Mouse (Mus musculus): ENCODE data around the gene Clic1. TPM values are rescaled to one million over a fixed set of nuclear protein-coding genes. Genes with fewer than 3 reads are reported as not detected.

Gene Clic1
- polyA plus RNA-seq, 1 experiment from 2014 or later = 86.4 TPM

GRCm38 (mm10) chr17:35097164-35097655, 47.4 kb downstream of the Clic1 start:
- Histone ChIP-seq H3K4me3 (ENCODE audit: low read depth, low read length) (no peak overlapping the region), H3K27ac (ENCODE audit: low read depth, low read length) (no peak overlapping the region), H3K9me3 (replicated peaks; ENCODE audit: control insufficient read depth, low read length) (no peaks in the 10 kb centered on the region), H3K9ac (ENCODE audit: low read depth, low read length) (no peak overlapping the region), H3K36me3 (ENCODE audit: control insufficient read depth, insufficient read depth, low read length) (peaks cover 29% of the 10 kb centered on the region), H3K4me1 (ENCODE audit: control insufficient read depth, insufficient read depth, low read length) (peaks cover 4% of the 10 kb centered on the region; the same call in 1 of the 2 replicates), H3K4me2 (no peak overlapping the region), H3K27me3 (ENCODE audit: control insufficient read depth, insufficient read depth, low read length) (no peaks in the 10 kb centered on the region)
- 87% methylated on average over 12 of the region's 12 CpGs for WGBS (ENCODE audit: insufficient replicate concordance)
- no peak for ATAC-seq (replicated peaks; ENCODE audit: insufficient number of reproducible peaks, low FRiP score, low TSS enrichment)

DNA sequence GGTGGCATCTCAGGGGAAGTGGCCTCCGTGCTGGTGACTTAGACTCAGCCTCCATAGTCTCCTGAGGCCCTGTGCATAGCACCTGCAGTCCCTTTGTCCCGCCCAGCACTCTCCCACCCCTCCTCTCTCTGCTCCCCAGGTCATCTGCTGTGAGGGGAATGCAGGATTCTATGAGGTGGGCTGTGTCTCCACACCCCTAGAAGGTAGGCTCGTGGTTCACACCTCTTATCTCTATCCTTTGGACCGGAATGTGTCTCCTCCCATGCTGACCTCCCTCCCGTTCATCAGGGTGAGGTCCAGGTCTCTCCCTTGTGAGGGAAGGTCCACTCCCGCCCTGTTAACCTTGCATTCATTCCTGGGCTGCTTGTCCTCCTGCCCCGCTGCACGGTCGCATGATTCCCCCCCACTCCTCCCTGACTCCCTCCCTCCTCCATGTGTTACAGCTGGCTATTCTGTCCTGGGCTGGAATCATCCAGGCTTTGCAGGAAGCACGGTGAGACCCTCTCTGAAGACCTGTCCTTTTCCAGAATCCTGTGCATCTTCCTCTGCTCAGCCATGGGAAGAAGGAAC, 50.5 kb downstream of the Clic1 start:
- H3K9ac ChIP-seq (ENCODE audit: low read depth, low read length) = no peak overlapping the region

GRCm38 (mm10) chr17:35101161-35101560, 51.4 kb downstream of the Clic1 start:
- Histone ChIP-seq H3K27me3 (ENCODE audit: control insufficient read depth, insufficient read depth, low read length) (no peaks in the 10 kb centered on the region), H3K9me3 (replicated peaks; ENCODE audit: control insufficient read depth, low read length) (no peaks in the 10 kb centered on the region), H3K9ac (ENCODE audit: low read depth, low read length) (no peak overlapping the region), H3K4me2 (no peak overlapping the region), H3K27ac (ENCODE audit: low read depth, low read length) (no peak overlapping the region), H3K36me3 (ENCODE audit: control insufficient read depth, insufficient read depth, low read length) (peaks cover 21% of the 10 kb centered on the region), H3K4me3 (ENCODE audit: low read depth, low read length) (no peak overlapping the region), H3K4me1 (ENCODE audit: control insufficient read depth, insufficient read depth, low read length) (peaks cover 10% of the 10 kb centered on the region)
- ATAC-seq (replicated peaks; ENCODE audit: insufficient number of reproducible peaks, low FRiP score, low TSS enrichment) = no peak
- WGBS (ENCODE audit: insufficient replicate concordance) = 84% methylated on average over 11 of the region's 11 CpGs

More for the DNA sequence above, 50.5 kb downstream of the Clic1 start:
- H3K36me3 ChIP-seq (ENCODE audit: control insufficient read depth, insufficient read depth, low read length) = peaks cover 22% of the 10 kb centered on the region
- H3K4me2 ChIP-seq = no peak overlapping the region
- no peaks in the 10 kb centered on the region for H3K9me3 ChIP-seq (replicated peaks; ENCODE audit: control insufficient read depth, low read length)
- H3K27ac ChIP-seq (ENCODE audit: low read depth, low read length) = no peak overlapping the region
- H3K27me3 ChIP-seq (ENCODE audit: control insufficient read depth, insufficient read depth, low read length) = no peaks in the 10 kb centered on the region
- peaks cover 10% of the 10 kb centered on the region for H3K4me1 ChIP-seq (ENCODE audit: control insufficient read depth, insufficient read depth, low read length)
- 56% methylated on average over 10 of the region's 10 CpGs for WGBS (ENCODE audit: insufficient replicate concordance)
- no peak for ATAC-seq (replicated peaks; ENCODE audit: insufficient number of reproducible peaks, low FRiP score, low TSS enrichment)
- no peak overlapping the region for H3K4me3 ChIP-seq (ENCODE audit: low read depth, low read length)

DNA sequence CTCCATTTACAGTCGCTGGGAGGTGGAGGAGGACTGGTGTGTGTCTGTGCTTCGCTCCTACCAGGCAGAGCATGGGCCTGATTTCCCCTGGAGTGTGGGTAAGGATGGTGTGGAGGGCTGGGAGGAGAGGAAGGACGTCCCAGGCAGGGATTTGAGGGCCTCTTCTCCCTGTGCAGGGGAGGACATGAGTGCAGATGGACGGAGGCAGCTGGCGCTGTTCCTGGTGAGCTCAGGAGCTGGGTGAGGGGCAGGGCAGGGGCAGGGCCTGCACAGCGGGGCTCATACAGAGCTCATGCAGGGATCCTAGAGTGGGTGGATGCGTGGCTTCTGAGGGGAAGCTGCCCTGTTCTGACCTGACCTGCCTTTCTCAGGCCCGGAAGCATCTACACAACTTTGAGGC, 52.5 kb downstream of the Clic1 start:
- peaks cover 18% of the 10 kb centered on the region for H3K36me3 ChIP-seq (ENCODE audit: control insufficient read depth, insufficient read depth, low read length)
- H3K27ac ChIP-seq (ENCODE audit: low read depth, low read length) = no peak overlapping the region
- H3K4me3 ChIP-seq (ENCODE audit: low read depth, low read length) = no peak overlapping the region
- 71% methylated on average over 8 of the region's 8 CpGs for WGBS (ENCODE audit: insufficient replicate concordance)
- no peak overlapping the region for H3K4me2 ChIP-seq
- peaks cover 10% of the 10 kb centered on the region for H3K4me1 ChIP-seq (ENCODE audit: control insufficient read depth, insufficient read depth, low read length)
- no peak for ATAC-seq (replicated peaks; ENCODE audit: insufficient number of reproducible peaks, low FRiP score, low TSS enrichment)
- H3K9me3 ChIP-seq (replicated peaks; ENCODE audit: control insufficient read depth, low read length) = no peaks in the 10 kb centered on the region
- no peaks in the 10 kb centered on the region for H3K27me3 ChIP-seq (ENCODE audit: control insufficient read depth, insufficient read depth, low read length)
- H3K9ac ChIP-seq (ENCODE audit: low read depth, low read length) = no peak overlapping the region

- WGBS (ENCODE audit: insufficient replicate concordance) = 60% methylated on average over 6 of the region's 6 CpGs
- Histone ChIP-seq H3K9ac (ENCODE audit: low read depth, low read length) (no peak overlapping the region), H3K27me3 (ENCODE audit: control insufficient read depth, insufficient read depth, low read length) (no peaks in the 10 kb centered on the region), H3K27ac (ENCODE audit: low read depth, low read length) (no peak overlapping the region), H3K9me3 (replicated peaks; ENCODE audit: control insufficient read depth, low read length) (no peaks in the 10 kb centered on the region), H3K4me3 (ENCODE audit: low read depth, low read length) (no peak overlapping the region), H3K4me1 (ENCODE audit: control insufficient read depth, insufficient read depth, low read length) (peaks cover 10% of the 10 kb centered on the region), H3K4me2 (no peak overlapping the region), H3K36me3 (ENCODE audit: control insufficient read depth, insufficient read depth, low read length) (peaks cover 14% of the 10 kb centered on the region)
- no peak for ATAC-seq (replicated peaks; ENCODE audit: insufficient number of reproducible peaks, low FRiP score, low TSS enrichment)
Observed at GRCm38 (mm10) chr17:35103221-35103690, 53.5 kb downstream of the Clic1 start.

DNA sequence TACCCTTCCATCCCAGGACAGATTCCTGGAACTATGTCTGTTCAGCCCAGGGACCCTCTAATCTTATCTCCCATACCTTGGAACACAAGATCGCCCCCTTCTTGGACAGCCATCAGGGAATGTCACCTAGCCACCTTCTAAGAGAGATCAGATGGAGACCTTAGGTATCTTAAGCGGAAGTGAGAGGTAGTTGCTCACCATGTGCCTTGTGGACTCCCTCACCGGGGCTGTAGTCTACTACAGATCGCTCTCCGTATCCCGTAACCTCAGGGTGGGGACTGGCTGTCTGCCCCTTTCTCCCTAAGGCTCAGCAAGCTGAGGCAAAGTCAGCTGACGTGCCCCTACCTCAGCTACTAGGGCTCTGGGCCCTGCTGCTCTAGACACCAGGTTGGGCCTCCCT, 54.3 kb downstream of the Clic1 start:
- Histone ChIP-seq H3K27ac (ENCODE audit: low read depth, low read length) (no peak overlapping the region), H3K27me3 (ENCODE audit: control insufficient read depth, insufficient read depth, low read length) (no peaks in the 10 kb centered on the region), H3K4me2 (no peak overlapping the region), H3K9me3 (replicated peaks; ENCODE audit: control insufficient read depth, low read length) (no peaks in the 10 kb centered on the region), H3K9ac (ENCODE audit: low read depth, low read length) (no peak overlapping the region), H3K4me1 (ENCODE audit: control insufficient read depth, insufficient read depth, low read length) (peaks cover 10% of the 10 kb centered on the region), H3K4me3 (ENCODE audit: low read depth, low read length) (no peak overlapping the region), H3K36me3 (ENCODE audit: control insufficient read depth, insufficient read depth, low read length) (peaks cover 13% of the 10 kb centered on the region)
- ATAC-seq (replicated peaks; ENCODE audit: insufficient number of reproducible peaks, low FRiP score, low TSS enrichment) = no peak
- WGBS (ENCODE audit: insufficient replicate concordance) = 79% methylated on average over 7 of the region's 7 CpGs

- 53% methylated on average over 6 of the region's 6 CpGs for whole genome bisulfite sequencing (ENCODE audit: insufficient replicate concordance)
- H3K9me3 ChIP-seq (replicated peaks; ENCODE audit: control insufficient read depth, low read length) = no peaks in the 10 kb centered on the region
- no peak for ATAC-seq (replicated peaks; ENCODE audit: insufficient number of reproducible peaks, low FRiP score, low TSS enrichment)
- no peak overlapping the region for H3K27ac ChIP-seq (ENCODE audit: low read depth, low read length)
- no peaks in the 10 kb centered on the region for H3K27me3 ChIP-seq (ENCODE audit: control insufficient read depth, insufficient read depth, low read length)
- no peak overlapping the region for H3K4me2 ChIP-seq
- no peak overlapping the region for H3K9ac ChIP-seq (ENCODE audit: low read depth, low read length)
- peaks cover 13% of the 10 kb centered on the region for H3K36me3 ChIP-seq (ENCODE audit: control insufficient read depth, insufficient read depth, low read length)
- H3K4me3 ChIP-seq (ENCODE audit: low read depth, low read length) = no peak overlapping the region
- peaks cover 10% of the 10 kb centered on the region for H3K4me1 ChIP-seq (ENCODE audit: control insufficient read depth, insufficient read depth, low read length)
Observed at GRCm38 (mm10) chr17:35104754-35105153, 55.0 kb downstream of the Clic1 start.

DNA sequence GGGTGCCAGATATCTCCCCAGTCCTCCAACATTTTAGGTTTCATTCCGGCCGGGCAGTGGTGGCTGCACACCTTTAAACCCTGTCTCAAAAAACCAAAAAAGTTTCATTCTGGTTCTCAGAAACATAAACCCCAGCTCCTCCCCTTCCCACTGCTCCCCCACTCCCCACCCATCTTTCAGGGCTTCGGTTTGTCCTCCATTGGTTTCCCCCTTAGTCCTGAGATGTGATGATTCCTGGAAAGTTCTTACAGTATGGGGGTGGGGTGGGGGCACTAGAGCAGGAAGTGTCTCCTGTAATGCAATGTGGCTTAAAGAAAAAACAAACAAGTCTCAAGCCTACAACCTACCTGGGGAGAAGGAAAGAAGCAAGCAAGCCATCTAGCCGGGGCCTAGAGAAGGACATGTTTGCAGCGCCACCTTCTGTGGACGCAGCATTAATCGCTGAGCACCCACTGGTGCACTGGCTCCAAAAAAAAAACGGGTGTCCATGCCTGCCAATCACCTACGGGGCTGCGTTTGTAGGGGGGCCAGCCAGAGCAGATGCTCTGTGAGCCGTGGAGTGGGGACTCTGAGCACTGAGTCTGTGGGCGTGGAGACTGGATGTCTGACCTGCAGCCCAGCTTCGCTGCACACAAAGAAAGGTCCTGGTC, 56.1 kb downstream of the Clic1 start:
- Histone ChIP-seq H3K4me3 (ENCODE audit: low read depth, low read length) (no peak overlapping the region), H3K27me3 (ENCODE audit: control insufficient read depth, insufficient read depth, low read length) (no peaks in the 10 kb centered on the region), H3K36me3 (ENCODE audit: control insufficient read depth, insufficient read depth, low read length) (peaks cover 10% of the 10 kb centered on the region; the same call in 1 of the 2 replicates), H3K9ac (ENCODE audit: low read depth, low read length) (no peak overlapping the region), H3K27ac (ENCODE audit: low read depth, low read length) (no peak overlapping the region), H3K4me1 (ENCODE audit: control insufficient read depth, insufficient read depth, low read length) (peaks cover 12% of the 10 kb centered on the region), H3K4me2 (no peak overlapping the region), H3K9me3 (replicated peaks; ENCODE audit: control insufficient read depth, low read length) (no peaks in the 10 kb centered on the region)
- WGBS (ENCODE audit: insufficient replicate concordance) = 25% methylated on average over 13 of the region's 13 CpGs
- ATAC-seq (replicated peaks; ENCODE audit: insufficient number of reproducible peaks, low FRiP score, low TSS enrichment) = no peak

Data from heart, embryonic 11.5 days (tissue).